Mouse (Mus musculus) kidney, postnatal 0 days (tissue): ENCODE measurements at regions not wholly inside any gene's neighbourhood (a gene's known extent, or its start where the extent isn't known, plus 50 kb on each side); places are given as distances from the start of the nearest gene placed in this dataset.

ENCODE experiments used
- ATAC-seq: fragments of 200-750 bp; cut with Nextera tagmentation; replicated peaks from 2 replicates; pipeline ENCODE4 v1.8.0; 2017; ENCODE audit warnings: low read depth, moderate number of reproducible peaks, moderate TSS enrichment, moderate library complexity; ENCODE audit not compliant: low FRiP score
- DNase-seq: peaks from one replicate; pipeline ENCODE4 v3.0.0-alpha.2; 2016; ENCODE audit warnings: low spot score
- H3K27ac ChIP-seq: fragments of 300-500 bp; sonication (generic); 2 replicates; pipeline ENCODE4 v1.5.1; 2014; ENCODE audit warnings: mild to moderate bottlenecking
- H3K27me3 ChIP-seq: fragments of 300-500 bp; sonication (generic); 2 replicates; pipeline ENCODE4 v1.6.1; 2014; ENCODE audit warnings: low read length, mixed read lengths; ENCODE audit not compliant: insufficient read depth
- H3K36me3 ChIP-seq: fragments of 300-500 bp; sonication (generic); 2 replicates; pipeline ENCODE4 v1.6.1; 2014; ENCODE audit warnings: low read length, mixed read lengths; ENCODE audit not compliant: insufficient read depth
- H3K4me1 ChIP-seq: fragments of 300-500 bp; sonication (generic); replicated peaks from 2 replicates; pipeline ENCODE4 v1.6.1; 2014; ENCODE audit warnings: antibody characterized with exemption, low read length, mixed read lengths; ENCODE audit not compliant: insufficient read depth
- H3K4me2 ChIP-seq: fragments of 300-500 bp; sonication (generic); 2 replicates; pipeline ENCODE4 v1.6.1; 2014; ENCODE audit warnings: mild to moderate bottlenecking, low read length, moderate library complexity, mixed read lengths
- H3K4me3 ChIP-seq: fragments of 300-500 bp; sonication (generic); replicated peaks from 2 replicates; pipeline ENCODE4 v1.5.1; 2014; ENCODE audit warnings: low read depth, low read length
- H3K9ac ChIP-seq: fragments of 300-500 bp; sonication (generic); 2 replicates; pipeline ENCODE4 v1.6.1; 2014; ENCODE audit warnings: low read depth, low read length
- H3K9me3 ChIP-seq: fragments of 300-500 bp; sonication (generic); replicated peaks from 2 replicates; pipeline ENCODE4 v1.6.1; 2016; ENCODE audit warnings: low read length, inconsistent platforms, mixed read lengths
- CTCF ChIP-seq: IDR thresholded peaks from 2 replicates; pipeline ENCODE4 v1.5.1; 2016; ENCODE audit warnings: antibody characterized with exemption, low read depth, mild to moderate bottlenecking, moderate library complexity
- WGBS: fragments of 180-500 bp; shearing (Covaris S2); extraction: QIAGEN DNeasy Blood & Tissue Kit; methylation state at CpG from one replicate; pipeline ENCODE4 v1.1.7; 2014; 5-methylcytosine and 5-hydroxymethylcytosine counted together

DNA sequence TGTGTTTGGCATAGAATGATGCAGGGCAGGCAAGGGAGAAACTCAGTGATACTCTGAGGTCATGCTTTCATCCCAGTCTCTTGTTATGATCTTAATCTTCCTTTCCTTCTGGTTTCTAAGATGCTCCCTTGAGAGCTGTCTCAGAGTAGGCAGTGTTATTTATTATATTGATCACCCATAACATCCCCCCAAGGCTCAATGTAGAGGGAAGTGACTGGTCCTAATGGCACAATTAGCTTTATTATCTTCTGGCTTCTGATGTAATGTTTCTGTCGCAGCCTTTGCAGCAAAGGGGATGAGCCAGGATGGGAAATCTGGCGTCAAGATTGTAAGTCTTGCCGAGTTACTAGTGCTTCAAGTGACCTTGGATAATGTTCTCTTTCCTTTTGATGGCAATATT lies 65.0 kb upstream of the Klhl29 start:
- Histone ChIP-seq H3K4me2 (no peak overlapping the region), H3K4me3 (no peak overlapping the region), H3K27ac (no peak overlapping the region), H3K36me3 (no peaks in the 10 kb centered on the region), H3K4me1 (no peaks in the 10 kb centered on the region), H3K27me3 (no peaks in the 10 kb centered on the region), H3K9ac (no peak overlapping the region), H3K9me3 (no peaks in the 10 kb centered on the region)
- ATAC-seq = no peak
- no peak for DNase-seq
- TF ChIP-seq CTCF = no peak
- WGBS = 54% methylated on average over 3 of the region's 3 CpGs

DNA sequence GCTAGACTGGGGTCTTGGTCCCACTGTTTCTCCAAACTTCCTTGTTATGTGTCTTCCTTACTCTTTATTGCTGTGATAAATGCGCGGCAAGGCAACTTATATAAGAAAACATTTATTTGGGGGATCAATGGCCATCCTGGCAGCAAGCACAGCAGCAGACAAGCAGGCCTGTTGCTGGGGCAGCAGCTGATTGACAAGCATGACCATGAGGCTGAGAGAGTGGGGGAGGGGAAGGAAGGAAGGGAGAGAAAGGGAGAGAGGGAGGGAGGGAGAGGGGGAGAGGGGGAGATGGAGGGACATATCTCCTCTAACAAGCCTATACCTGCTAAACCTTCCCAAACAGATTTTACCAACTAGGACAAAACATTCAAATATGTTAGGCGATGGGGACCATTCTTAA lies 60.4 kb upstream of the Klhl29 start:
- no peak for TF ChIP-seq CTCF
- H3K27ac ChIP-seq = no peak overlapping the region
- H3K4me3 ChIP-seq = no peak overlapping the region
- no peaks in the 10 kb centered on the region for H3K4me1 ChIP-seq
- WGBS = 85% methylated on average over 3 of the region's 3 CpGs
- no peaks in the 10 kb centered on the region for H3K9me3 ChIP-seq
- H3K36me3 ChIP-seq = no peaks in the 10 kb centered on the region
- ATAC-seq (no peak), DNase-seq (no peak)
- no peak overlapping the region for H3K9ac ChIP-seq
- no peak overlapping the region for H3K4me2 ChIP-seq
- no peaks in the 10 kb centered on the region for H3K27me3 ChIP-seq

DNA sequence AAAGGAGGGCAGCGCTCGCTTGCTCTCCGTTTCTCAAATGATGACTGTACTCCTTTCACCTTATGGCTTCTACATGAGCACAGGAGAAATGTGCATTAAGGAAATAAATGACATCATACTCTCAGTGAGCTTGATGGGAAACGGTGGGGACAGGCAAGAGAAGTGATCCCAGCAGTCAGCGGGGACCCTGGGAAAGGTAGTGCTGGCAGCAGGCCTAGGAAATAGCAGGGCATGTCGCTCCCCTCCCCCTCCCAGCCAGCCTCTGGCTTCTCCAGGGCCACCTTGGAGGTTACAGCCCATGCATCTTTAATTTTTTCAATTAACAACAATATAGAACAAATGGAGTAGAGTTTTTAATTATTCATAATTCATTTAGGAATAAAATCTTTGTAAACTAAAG lies 58.6 kb upstream of the Klhl29 start:
- ATAC-seq = no peak
- no peak overlapping the region for H3K9ac ChIP-seq
- TF ChIP-seq CTCF = no peak
- no peak for DNase-seq
- H3K4me1 ChIP-seq = no peaks in the 10 kb centered on the region
- no peaks in the 10 kb centered on the region for H3K36me3 ChIP-seq
- WGBS = 50% methylated on average over 6 of the region's 6 CpGs
- H3K4me3 ChIP-seq = no peak overlapping the region
- no peaks in the 10 kb centered on the region for H3K9me3 ChIP-seq
- no peak overlapping the region for H3K27ac ChIP-seq
- H3K27me3 ChIP-seq = no peaks in the 10 kb centered on the region
- H3K4me2 ChIP-seq = no peak overlapping the region

DNA sequence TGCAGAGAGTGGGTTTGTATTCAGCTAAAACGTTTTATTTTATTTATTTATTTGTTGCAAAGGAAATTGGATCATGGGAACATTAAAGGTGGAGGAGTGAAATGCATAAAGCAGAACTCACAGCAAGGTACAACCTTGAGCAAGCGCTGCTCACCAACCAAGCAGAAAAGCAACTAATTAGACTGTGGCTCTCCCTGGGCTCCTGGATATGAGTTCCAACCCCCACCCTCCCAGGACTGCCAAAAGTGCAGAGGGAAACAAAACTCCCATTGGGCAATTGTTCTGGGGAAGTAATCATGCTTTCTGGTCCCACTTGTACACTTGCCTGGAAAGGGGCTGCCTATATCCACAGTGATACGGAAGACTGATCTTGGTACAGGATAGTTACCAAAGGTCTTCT lies 57.2 kb upstream of the Klhl29 start:
- Histone ChIP-seq H3K4me1 (no peaks in the 10 kb centered on the region), H3K9ac (no peak overlapping the region), H3K36me3 (no peaks in the 10 kb centered on the region), H3K4me3 (no peak overlapping the region), H3K27me3 (no peaks in the 10 kb centered on the region), H3K27ac (no peak overlapping the region), H3K9me3 (no peaks in the 10 kb centered on the region), H3K4me2 (no peak overlapping the region)
- 46% methylated on average over 3 of the region's 3 CpGs for WGBS
- no peak for DNase-seq
- TF ChIP-seq CTCF = no peak
- no peak for ATAC-seq

DNA sequence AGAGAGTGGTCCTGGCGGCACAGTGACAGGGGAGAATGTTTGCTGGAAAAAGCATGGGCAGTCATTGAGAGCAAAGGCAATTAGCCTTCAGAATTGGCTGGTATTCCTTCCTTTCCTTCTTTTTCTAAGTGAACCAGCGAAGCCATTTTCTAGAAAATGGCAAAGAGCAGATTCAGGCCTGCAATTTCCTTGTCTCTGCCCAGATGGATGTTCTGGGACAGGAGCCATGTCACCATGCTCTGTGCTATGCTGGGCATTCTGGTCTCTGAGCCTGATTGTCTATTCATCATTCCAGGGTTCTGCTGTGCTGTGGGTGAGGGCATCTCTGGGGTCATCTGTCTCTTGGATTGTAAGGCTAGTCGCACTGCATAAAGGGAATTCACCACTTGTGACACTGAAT lies 53.3 kb upstream of the Klhl29 start:
- Histone ChIP-seq H3K9ac (no peak overlapping the region), H3K4me1 (no peaks in the 10 kb centered on the region), H3K36me3 (no peaks in the 10 kb centered on the region), H3K27me3 (no peaks in the 10 kb centered on the region), H3K4me3 (no peak overlapping the region), H3K4me2 (no peak overlapping the region), H3K9me3 (no peaks in the 10 kb centered on the region), H3K27ac (no peak overlapping the region)
- ATAC-seq = no peak
- WGBS = 80% methylated on average over 3 of the region's 3 CpGs
- TF ChIP-seq CTCF = no peak
- no peak for DNase-seq
